Mouse (Mus musculus): ENCODE measurements around the gene Mex3a.

DNA sequence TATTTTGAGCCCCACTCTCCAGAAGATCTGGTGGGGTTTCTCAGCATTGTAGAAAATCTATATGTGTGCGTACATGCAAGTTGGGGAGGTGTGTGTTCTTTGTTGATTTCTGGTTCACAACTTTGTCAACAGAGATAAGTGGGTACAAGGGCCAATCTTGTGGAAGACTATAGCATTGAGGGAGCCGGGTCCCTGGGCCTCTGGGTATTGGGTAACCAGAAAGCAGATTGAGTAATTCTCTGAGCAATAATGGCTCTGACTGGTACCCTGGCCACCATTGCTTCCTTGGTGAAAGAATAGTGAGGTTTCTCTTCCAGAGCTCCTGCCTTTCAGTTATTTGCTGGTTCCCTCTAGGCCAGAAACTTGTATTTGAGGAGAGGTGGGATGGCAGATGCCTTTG is 36.9 kb downstream of the Mex3a start:
- TF ChIP-seq POLR2A (IDR thresholded peaks at IDR 0.05; ENCODE audit: borderline replicate concordance, extremely low read depth, low read depth, low read length) (no peak), CTCF (IDR thresholded peaks at IDR 0.05; ENCODE audit: insufficient read depth, low read length) (no peak)

All from lung, adult 2 months (tissue).